Mouse (Mus musculus) heart, postnatal 36 days (tissue): ENCODE measurements around the gene Lman1l. TPM values are rescaled to one million over a fixed set of nuclear protein-coding genes. Genes with fewer than 3 reads are reported as not detected.
A peak's percentile ranks its signal among the peaks of the same experiment; 100 is the strongest.

Source experiments
- DNase-seq, 2 experiments: peaks; one replicate each; pipeline ENCODE4 v3.0.0; 2021 to 2022
- intact Hi-C: fragments of 180-260 bp; cut with DNase I; formaldehyde crosslinking; loops from one replicate; pipeline ENCODE4 v1.15.1; 2025
- total RNA-seq, 2 experiments: library from RNA; stranded (reverse); gene quantifications; 2 replicates each; pipeline ENCODE4 v1.2.3; 2021

Lman1l gene
- total RNA-seq: not detected

- DNase-seq: no peak
- intact Hi-C loops: no loop called here
These were observed at the start of gene Lman1l for GRCm38 (mm10) chr9:57620674-57621073. Gene Lman1l (minus strand): TSS chr9:57620774.

DNA sequence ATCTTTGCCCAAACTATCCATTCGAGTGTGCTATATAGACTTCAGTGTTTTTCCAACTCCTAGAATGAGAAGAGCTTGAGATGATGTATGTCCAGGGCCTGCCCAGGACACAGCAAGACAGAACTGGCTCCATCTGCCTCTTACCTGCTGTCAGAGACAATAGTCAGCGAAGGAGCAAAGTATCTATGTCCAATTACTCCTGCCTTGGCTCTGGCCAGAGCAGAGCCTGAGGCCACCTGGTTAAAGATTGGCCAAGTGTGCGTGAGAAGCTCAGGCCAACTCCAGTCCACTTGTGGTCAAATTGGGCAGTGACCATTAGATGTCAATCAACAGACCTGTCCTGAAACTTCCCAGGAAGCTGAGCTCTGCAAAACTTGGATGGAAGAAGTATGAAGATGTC, 49.0 kb upstream of the Lman1l start:
- no peak for DNase-seq
- intact Hi-C loops: no loop called here

GRCm38 (mm10) chr9:57668277-57668676, 47.7 kb upstream of the Lman1l start:
- intact Hi-C loops: no loop called here
- no peak for DNase-seq

DNA sequence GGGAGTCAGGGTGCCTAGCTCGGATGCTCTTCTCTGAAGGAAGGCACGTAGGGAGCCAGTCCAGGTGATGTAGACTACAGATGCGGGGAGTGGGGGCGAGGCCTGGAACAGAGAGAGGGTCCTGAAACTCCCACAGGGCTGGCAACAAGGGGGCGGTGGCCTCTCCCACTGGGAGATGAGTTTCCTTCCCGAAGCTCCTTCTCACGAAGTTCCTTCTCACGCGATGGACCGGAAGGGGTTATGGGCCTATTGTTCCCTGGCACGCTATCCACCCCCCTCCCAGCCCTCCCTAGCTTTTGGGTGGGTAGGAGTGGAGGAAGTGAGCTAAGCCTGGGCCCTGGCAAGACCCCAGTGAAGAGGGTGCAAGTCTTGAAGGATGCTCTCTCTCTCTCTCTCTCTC, 47.2 kb upstream of the Lman1l start:
- DNase-seq: no peak
- intact Hi-C loops: no loop called here

DNA sequence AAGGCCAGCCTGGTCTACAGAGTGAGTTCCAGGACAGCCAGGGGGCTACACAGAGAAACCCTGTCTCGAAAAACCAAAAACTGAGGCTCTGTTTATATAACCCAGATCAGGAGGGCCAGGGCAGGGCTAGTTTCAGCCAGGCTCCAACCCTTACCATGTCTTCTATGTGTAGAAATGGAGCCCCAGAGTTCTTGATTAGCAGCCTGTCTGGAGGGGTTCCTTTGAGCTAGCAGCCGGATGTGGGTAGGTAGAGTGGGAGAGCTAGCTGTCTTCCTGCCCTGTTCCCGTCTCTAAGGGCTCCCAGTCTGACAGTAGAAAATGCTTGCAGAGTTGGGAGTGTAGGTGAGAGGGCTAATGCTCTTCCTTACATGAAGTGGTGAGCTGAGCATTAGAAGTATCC, 46.6 kb upstream of the Lman1l start:
- DNase-seq: no peak
- intact Hi-C loops: no loop called here

DNA sequence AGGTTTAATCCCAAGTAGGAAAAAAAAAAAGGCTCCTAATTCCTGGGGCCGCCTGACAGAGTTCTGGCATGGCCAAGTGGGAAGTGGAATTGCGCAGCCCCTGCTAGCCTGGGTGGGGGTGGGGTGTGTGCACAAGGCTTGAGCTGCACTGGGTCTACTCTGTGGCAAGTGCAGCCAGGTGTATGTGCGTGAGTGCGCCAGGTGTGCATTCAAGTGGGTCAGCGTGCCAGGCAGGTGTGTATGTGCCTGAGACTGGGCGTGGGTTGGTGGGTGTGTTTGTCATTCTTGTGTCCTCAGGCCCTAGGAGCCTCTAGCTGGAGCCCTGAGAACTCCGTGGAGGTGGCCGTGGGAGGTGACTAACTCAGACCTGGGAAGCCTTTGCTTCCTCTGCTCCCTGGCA, 46.0 kb upstream of the Lman1l start:
- DNase-seq: no peak
- intact Hi-C loops: no loop called here

DNA sequence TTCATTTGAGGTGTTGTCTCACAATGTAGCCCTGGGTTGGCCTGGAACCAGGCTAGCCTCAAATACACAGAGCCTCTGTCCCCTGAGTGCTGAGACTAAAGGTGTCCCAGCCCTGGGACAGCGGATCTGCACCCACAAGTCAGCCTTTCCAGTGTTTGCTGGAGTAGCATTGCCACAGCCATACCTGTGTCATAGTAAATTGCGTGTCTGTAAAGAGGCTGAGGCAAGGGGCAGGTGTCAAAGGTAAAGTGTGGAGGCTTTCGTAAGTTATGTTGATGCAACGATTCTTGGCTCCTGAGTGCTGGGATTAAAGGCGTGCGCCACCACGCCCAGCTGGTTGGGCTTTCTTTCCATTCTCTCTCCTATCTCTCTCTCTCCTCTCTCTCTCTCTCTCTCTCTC, 44.0 kb upstream of the Lman1l start:
- intact Hi-C loops: loop anchor here (5.0 kb wide), 2 partner anchors 43 to 333 kb away; partner anchors contain the start of gene Edc3

DNA sequence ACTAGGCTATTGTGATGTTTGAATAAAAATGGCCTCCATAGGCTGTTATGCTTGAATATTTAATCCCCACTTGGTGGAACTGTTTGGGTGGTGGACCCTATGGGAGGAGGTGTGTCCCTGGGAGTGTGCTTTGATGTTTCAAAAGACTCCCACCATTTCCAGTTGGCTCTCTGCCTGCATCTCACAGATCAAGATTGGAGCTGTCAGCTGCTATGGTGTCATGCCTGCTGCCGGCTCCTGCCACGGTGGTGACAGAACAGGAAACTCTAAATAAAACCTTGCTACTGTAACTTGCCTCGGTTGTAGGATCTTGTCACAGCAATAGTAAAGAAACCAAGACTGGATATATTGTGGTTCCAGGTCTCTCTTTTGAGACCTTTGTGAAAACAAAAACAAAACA, 41.0 kb upstream of the Lman1l start:
- intact Hi-C loops: loop anchor here (5.0 kb wide), 2 partner anchors 46 to 336 kb away; partner anchors contain the start of gene Edc3
- DNase-seq: no peak

More for the DNA sequence above, 44.0 kb upstream of the Lman1l start:
- no peak for DNase-seq

- intact Hi-C loops: loop anchor here (5.0 kb wide), 2 partner anchors 47 to 337 kb away; partner anchors contain the start of gene Edc3
- no peak for DNase-seq
These were observed 39.9 kb upstream of the Lman1l start for GRCm38 (mm10) chr9:57660501-57660900.

- intact Hi-C loops: loop anchor here (1.0 to 5.0 kb wide), 4 partner anchors 48 to 338 kb away; partner anchors contain the start of genes Arid3b and Edc3
- DNase-seq: peak; percentile 75 to 78
These were observed 39.2 kb upstream of the Lman1l start for GRCm38 (mm10) chr9:57659774-57660173.

GRCm38 (mm10) chr9:57658970-57659369, 38.4 kb upstream of the Lman1l start:
- no peak for DNase-seq
- intact Hi-C loops: loop anchor here (1.0 to 5.0 kb wide), 2 partner anchors 85 to 178 kb away; partner anchors contain the start of gene Arid3b

GRCm38 (mm10) chr9:57657843-57658242, 37.3 kb upstream of the Lman1l start:
- intact Hi-C loops: loop anchor here (5.0 kb wide), 1 partner anchor 179 kb away; the partner anchor contains the start of gene Arid3b
- no peak for DNase-seq

- intact Hi-C loops: loop anchor here (5.0 kb wide), 1 partner anchor 181 kb away; the partner anchor contains the start of gene Arid3b
- no peak for DNase-seq
These were observed 36.2 kb upstream of the Lman1l start for GRCm38 (mm10) chr9:57656631-57657350.

GRCm38 (mm10) chr9:57655749-57656148, 35.2 kb upstream of the Lman1l start:
- peak; percentile 95 to 98 for DNase-seq
- intact Hi-C loops: loop anchor here (1.0 to 5.0 kb wide), 5 partner anchors 26 to 182 kb away; partner anchors contain the start of gene Arid3b

DNA sequence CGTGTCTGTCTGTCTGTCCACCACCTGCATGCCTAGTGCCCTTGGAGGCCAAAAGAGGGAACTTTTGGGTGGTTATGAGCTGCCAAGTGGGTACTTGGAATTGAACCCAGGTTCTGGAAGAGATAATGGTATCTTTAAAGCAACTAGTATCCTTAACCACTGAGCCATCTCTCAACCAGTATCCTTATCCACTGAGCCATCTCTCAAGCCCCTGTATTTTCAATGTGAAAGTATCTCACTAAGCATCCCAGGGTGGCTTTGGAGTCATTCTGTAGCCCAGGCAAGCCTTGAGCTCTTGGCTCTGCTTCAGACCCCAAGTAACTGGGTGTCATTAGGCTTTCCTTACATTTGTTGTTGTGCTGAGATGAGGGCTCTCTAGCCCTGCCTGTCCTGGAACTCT, 34.4 kb upstream of the Lman1l start:
- no peak for DNase-seq

DNA sequence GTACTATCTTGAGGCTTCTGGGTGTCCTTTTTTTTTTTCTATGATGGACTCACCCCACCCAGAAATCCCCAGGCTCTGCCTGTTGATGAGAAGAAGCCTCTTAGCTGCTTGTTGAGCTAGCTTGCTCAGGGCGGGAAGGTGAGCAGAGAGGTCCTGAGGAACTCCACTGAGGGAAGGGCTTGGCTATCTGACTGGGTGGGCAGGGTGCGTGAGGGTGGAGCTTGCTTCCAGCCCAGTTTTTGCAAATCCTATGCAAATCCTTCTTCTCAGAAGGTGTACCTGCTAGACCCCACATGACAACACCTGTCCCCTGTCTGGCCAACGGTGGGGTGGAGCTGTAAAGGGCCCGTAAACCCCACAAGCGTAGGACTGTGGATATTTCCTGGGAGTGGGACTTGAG, 32.7 kb upstream of the Lman1l start, which contains the start of gene Csk:
Gene Csk, minus strand, starts transcription at position 349 of the 400 bp plus-strand sequence.
- intact Hi-C loops: no loop called here
- no peak for DNase-seq

More for the DNA sequence above, 34.4 kb upstream of the Lman1l start:
- intact Hi-C loops: loop anchor here (1.0 to 5.0 kb wide), 5 partner anchors 26 to 182 kb away; partner anchors contain the start of gene Arid3b

DNA sequence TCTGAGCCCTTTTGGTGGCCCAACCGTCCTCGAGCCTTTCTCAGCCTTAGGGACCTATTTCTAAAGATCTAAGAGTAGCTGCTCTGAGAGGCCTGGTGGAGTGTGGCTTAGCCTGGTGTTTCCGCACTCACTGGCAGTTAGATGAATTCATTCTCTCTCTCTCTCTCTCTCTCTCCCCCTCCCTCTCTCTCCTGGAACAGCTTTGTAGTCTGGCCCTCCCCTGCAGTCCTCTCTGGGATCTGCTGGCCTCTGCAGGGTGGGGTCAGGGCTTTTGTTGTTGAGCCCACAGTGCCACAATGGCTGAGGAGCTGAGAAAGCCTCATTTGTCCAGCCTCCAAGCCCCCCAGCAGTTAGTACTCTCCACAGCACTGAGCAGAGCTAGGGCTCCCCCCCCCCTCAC, 32.3 kb upstream of the Lman1l start:
- intact Hi-C loops: no loop called here
- no peak for DNase-seq

- DNase-seq: peak in 1 of 2 experiments; percentile 1
- intact Hi-C loops: no loop called here
These were observed 31.8 kb upstream of the Lman1l start for GRCm38 (mm10) chr9:57652351-57652750.

DNA sequence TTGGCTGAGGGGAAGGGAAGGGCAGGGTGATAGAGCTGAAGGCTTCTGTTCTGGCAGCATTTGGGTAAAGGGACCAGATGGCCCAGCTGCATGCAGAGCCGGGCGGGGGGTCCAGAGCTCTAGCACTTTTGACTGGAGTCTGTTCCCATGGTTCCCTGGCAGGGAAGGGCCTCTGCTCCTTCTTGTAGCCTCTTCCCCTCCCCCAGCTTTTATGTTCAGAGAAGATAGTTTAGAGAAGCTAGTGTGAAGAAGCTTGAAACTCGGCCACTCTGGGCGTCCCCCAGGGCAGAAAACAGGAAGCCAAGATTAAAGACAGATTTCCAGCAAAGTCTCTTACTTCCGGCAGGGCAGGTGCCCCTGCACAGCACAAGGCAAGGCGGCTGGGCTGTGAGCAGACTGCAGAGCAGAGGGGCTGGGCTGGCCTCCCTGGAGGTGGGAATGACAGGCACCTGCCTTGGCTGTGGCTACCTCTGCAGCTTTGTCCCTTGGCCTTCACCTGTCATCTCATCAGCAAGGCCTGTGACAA, 30.3 kb upstream of the Lman1l start:
- intact Hi-C loops: no loop called here
- peak in 1 of 2 experiments; percentile 27 for DNase-seq

DNA sequence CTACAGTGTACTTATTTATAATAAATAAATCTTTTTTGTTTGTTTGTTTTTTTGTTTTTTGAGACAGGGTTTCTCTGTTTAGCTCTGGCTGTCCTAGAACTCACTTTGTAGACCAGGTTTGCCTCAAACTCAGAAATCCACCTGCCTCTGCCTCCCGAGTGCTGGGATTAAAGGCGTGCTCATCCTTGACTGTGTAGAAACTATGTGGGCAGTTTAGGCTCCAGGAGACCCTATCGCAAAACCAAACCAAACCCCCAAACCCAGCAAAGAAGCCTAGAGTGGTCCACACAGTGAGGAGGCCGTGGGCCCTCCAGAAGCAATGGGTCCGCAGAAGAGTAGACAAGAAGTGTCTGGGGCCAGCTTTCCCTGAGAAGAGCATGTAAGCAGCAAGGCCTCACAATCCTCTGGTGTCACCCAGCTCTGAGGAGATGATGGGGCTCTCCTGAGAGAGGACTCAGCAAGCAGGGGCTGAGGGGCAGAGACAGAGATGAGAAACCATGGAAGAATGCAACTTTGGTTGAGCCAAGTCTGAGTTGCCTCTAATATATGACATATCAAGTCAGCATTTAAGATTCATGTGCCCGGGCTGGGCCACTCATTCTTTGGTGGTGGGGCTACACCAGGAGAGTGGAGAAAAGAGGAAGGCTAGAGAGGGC, 29.7 kb upstream of the Lman1l start:
- no peak for DNase-seq
- intact Hi-C loops: no loop called here
